Mouse (Mus musculus): ENCODE data around the gene Tesc.

DNA sequence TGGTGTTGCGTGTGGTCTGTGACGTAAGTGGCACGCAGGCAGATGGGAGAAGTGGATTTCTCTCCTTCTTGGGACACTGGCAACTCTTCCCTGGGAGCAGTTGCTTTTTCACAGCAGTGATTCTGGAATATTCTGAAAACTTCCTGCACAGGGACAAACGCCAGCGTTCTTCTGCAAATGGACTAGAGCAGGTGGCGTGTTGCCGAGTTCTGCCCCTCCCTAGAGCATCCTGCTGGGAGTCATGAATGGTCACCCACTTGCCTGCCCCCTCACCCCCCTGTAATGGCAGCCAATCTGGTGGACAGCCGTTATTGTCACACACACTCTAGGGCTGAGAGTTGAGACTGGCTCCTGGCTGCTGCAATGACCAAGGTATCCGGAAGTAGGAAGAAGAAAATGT is 32.1 kb downstream of the Tesc start:
- no peak for TF ChIP-seq POLR2A (IDR thresholded peaks at IDR 0.05; ENCODE audit: low read depth, low read length)
- no peak for TF ChIP-seq CTCF (IDR thresholded peaks at IDR 0.05; ENCODE audit: extremely low read depth, insufficient read depth, insufficient read length, insufficient replicate concordance)

Measured in spleen, adult 2 months (tissue).